Mouse (Mus musculus): Measurements from ENCODE around the gene Agbl3.

DNA sequence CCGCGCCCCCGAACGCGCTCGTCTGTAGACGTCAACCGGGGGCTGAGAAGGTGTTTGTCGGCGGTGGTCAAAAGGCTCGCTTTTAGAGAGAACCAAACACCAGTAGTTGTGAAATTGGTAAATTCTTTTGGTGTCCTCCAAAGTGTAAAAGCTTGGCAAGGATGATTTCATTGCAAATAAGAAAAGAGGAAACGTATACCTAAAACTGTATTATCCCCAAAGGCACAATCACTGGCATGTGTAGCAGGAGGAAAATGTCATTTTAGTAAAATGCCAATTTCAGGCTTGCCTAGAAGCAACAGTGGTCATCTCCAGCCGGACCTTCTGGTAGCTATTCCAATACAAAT, 684 bp downstream of the Agbl3 start:
- no peak for TF ChIP-seq CTCF (IDR thresholded peaks at IDR 0.05; ENCODE audit: low read depth)
- no peak for TF ChIP-seq EP300 (IDR thresholded peaks at IDR 0.05; ENCODE audit: low read depth)

All from liver, embryonic 14.5 days (tissue).